Mouse (Mus musculus): ENCODE results near the gene Cdkal1.

DNA sequence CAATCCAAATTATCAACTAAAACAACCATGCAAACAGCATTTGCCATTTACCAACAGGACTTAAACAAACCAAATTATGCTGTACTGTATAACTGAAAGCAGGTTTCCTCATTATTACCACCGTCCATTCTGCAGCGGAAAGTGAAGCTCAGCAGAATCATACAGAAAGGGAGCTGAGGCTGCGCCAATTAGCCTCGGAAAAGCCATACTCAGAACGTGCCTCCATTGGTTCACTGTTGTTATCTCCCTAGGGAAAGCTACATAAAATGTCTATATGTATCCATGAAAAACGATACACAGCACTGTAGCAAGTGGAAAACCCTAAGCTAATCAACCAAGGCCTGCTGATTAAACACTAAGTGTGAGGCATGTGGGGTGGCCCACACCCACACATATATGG lies 130.6 kb downstream of the Cdkal1 start:
- TF ChIP-seq MAX (IDR thresholded peaks at IDR 0.05) (no peak), CTCF (IDR thresholded peaks at IDR 0.05; ENCODE audit: control insufficient read depth, insufficient read depth, insufficient read length) (no peak), MYOD1 (IDR thresholded peaks at IDR 0.05; ENCODE audit: control insufficient read depth, insufficient read length, low read depth) (no peak), MYOG (IDR thresholded peaks at IDR 0.05; ENCODE audit: control insufficient read depth, extremely low read depth, insufficient read length) (no peak), USF1 (IDR thresholded peaks at IDR 0.05; ENCODE audit: low read depth) (no peak), CEBPB (IDR thresholded peaks at IDR 0.05; ENCODE audit: low read depth) (no peak), FOSL1 (IDR thresholded peaks at IDR 0.05; ENCODE audit: insufficient read depth, low read length, poor library complexity, severe bottlenecking) (no peak)
